10 mouse cellular contexts compared by ENCODE assay signal in the genomic region with DNA sequence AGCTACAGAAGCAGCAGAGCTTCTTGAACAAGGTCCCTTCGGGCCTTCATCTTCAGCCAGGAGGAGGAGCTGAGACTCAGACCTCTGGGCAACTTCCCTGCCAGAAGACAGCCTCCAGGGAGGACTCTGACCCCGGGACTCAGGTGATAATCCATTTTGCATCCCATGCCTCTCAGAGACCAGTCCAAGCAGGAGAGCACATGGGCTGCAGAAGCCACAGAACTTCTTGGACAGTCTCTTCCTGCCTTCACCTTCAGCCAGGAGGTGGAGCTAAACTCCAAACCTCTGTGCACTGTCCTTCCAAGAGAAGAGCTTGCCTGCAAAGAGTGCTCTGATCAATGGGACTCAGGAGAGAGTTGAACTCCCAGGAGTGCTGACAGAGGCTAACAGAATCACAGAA.
DNase-seq lines count a peak whose midpoint lies in the region; ATAC-seq and TF ChIP-seq lines count a peak whose summit lies in the region.
"Had no signal": no experiment of that assay in that cellular context is flagged by ENCODE, and none has a peak within 500 bp of the region (broad histone marks: within the 10 kb centered on the region; RNA-seq: fewer than 3 reads in every experiment).

No protein-coding gene starts in this region.

- TF ChIP-seq POLR2A in brain, embryonic 14.5 days (IDR thresholded peaks at IDR 0.05; ENCODE audit: borderline replicate concordance, extremely low read depth, insufficient read depth, insufficient read length, poor library complexity, severe bottlenecking), result no peak

- no peaks in the 10 kb centered on the region for H3K9me3 ChIP-seq in kidney, embryonic 14.5 days (ENCODE audit: control insufficient read depth, low read length)
- H3K9me3 ChIP-seq: liver, embryonic 13.5 days had no signal

- H3K4me1 ChIP-seq in kidney, embryonic 14.5 days (ENCODE audit: control insufficient read depth, insufficient read depth, low read length), result no peaks in the 10 kb centered on the region
- H3K4me1 ChIP-seq: liver, embryonic 13.5 days had no signal

- H3K36me3 ChIP-seq in kidney, embryonic 14.5 days (ENCODE audit: control insufficient read depth, insufficient read depth, low read length), result no peaks in the 10 kb centered on the region
- H3K36me3 ChIP-seq: liver, embryonic 13.5 days had no signal

- no peak overlapping the region for H3K27ac ChIP-seq in kidney, embryonic 14.5 days (ENCODE audit: low read depth, low read length)
- H3K27ac ChIP-seq: liver, embryonic 13.5 days had no signal

- whole genome bisulfite sequencing in kidney, embryonic 14.5 days, result 88% methylated on average over 2 of the region's 2 CpGs

- TF ChIP-seq CTCF in brain, embryonic 14.5 days (IDR thresholded peaks at IDR 0.05; ENCODE audit: borderline replicate concordance, extremely low read depth, insufficient read depth, insufficient read length), result peak; percentile 11; the same call in 1 of the 2 replicates

- H3K27me3 ChIP-seq in kidney, embryonic 14.5 days (ENCODE audit: control insufficient read depth, insufficient read depth, low read length), result no peaks in the 10 kb centered on the region
- H3K27me3 ChIP-seq: liver, embryonic 13.5 days had no signal

- H3K4me2 ChIP-seq in kidney, embryonic 14.5 days (replicated peaks; ENCODE audit: low read depth, low read length), result no peak overlapping the region
- H3K4me2 ChIP-seq: liver, embryonic 13.5 days had no signal

- peak; percentile 92 for DNase-seq in kidney, adult 11 months
- peak; percentile 9 for DNase-seq in ZHBTc4 (ENCODE audit: low read depth, low spot score)
- DNase-seq in brain, embryonic 14.5 days (ENCODE audit: low read depth), result no peak
- peak; percentile 71 for DNase-seq in kidney, postnatal 14 days
- DNase-seq in retina, postnatal 1 day, result no peak
- no peak for DNase-seq in layer of hippocampus, adult 9-11 months
- no peak for DNase-seq in frontal cortex, adult 2 months (ENCODE audit: extremely low spot score in 1 of 2, low spot score in 1 of 2)
- DNase-seq: cerebellum, adult 11 months; liver, embryonic 13.5 days had no signal

- no peak for ATAC-seq in kidney, embryonic 14.5 days (ENCODE audit: low FRiP score, low TSS enrichment)

- H3K9ac ChIP-seq in kidney, embryonic 14.5 days (ENCODE audit: low read depth, low read length), result no peak overlapping the region
- H3K9ac ChIP-seq: liver, embryonic 13.5 days had no signal

- H3K4me3 ChIP-seq in kidney, embryonic 14.5 days (ENCODE audit: low read length), result no peak overlapping the region
- H3K4me3 ChIP-seq: liver, embryonic 13.5 days had no signal

Comparison
In these comparisons a context has a peak if more than half of its experiments do, and no peak if none do; other contexts are left out.
1. DNase-seq: peak in kidney, adult 11 months (single experiment), ZHBTc4 (single experiment) and kidney, postnatal 14 days (single experiment); none in brain, embryonic 14.5 days (single experiment), retina, postnatal 1 day (single experiment), layer of hippocampus, adult 9-11 months (single experiment) and frontal cortex, adult 2 months (0 of 2).